Mouse (Mus musculus) gastrocnemius, postnatal 14 days (tissue): ENCODE results near the gene Srebf2. TPM values are rescaled to one million over a fixed set of nuclear protein-coding genes. Genes with fewer than 3 reads are reported as not detected.
A peak's percentile ranks its signal among the peaks of the same experiment; 100 is the strongest.
"Not testable (repeated sequence)": the region's sequence is repeated elsewhere in the genome, so short reads cannot be mapped to it uniquely, and the experiment has no call there.

Experiments
- DNase-seq: peaks from one replicate; pipeline ENCODE4 v3.0.0; 2021; ENCODE audit warnings: mixed read lengths
- intact Hi-C: fragments of 180-260 bp; cut with DNase I; formaldehyde crosslinking; loops from one replicate; pipeline ENCODE4 v1.15.1; 2025; ENCODE audit warnings: low total_unique reads
- long read RNA-seq, 2 experiments: library from polyadenylated mRNA; stranded (forward); transcript quantifications; one replicate each; pipeline ENCODE4 v2.0.0; 2021
- total RNA-seq, 2 experiments: library from RNA; stranded (reverse); gene quantifications; 2 replicates each; pipeline ENCODE4 v1.2.3; 2021

Gene Srebf2
- 10 to 100 TPM; 13.7 to 22.9 TPM for total RNA-seq
- long read RNA-seq, experiment 1, full-length matches to known transcripts = 7 of 11 reads
- long read RNA-seq, experiment 1, partial matches to known transcripts = 4 of 11 reads
- long read RNA-seq, experiment 1, other reads (novel, unspliced or antisense) = 0 of 11 reads
- long read RNA-seq, experiment 2, full-length matches to known transcripts = 4 of 8 reads
- long read RNA-seq, experiment 2, partial matches to known transcripts = 2 of 8 reads
- long read RNA-seq, experiment 2, other reads (novel, unspliced or antisense) = 2 of 8 reads

GRCm38 (mm10) chr15:82146770-82147610, at the start of gene Srebf2:
Gene Srebf2 (plus strand): TSS chr15:82147181.
- peak; percentile 99 for DNase-seq
- intact Hi-C loops = no loop called here

- peak; percentile 66 for DNase-seq
- intact Hi-C loops = loop anchor here (5.0 kb wide), 1 partner anchor 40 kb away; the partner anchor contains the start of gene Mei1
These were observed 39.9 kb upstream of the Srebf2 start for GRCm38 (mm10) chr15:82106953-82107555.

GRCm38 (mm10) chr15:82120544-82120943, 26.4 kb upstream of the Srebf2 start:
- intact Hi-C loops = no loop called here
- DNase-seq = no peak

DNA sequence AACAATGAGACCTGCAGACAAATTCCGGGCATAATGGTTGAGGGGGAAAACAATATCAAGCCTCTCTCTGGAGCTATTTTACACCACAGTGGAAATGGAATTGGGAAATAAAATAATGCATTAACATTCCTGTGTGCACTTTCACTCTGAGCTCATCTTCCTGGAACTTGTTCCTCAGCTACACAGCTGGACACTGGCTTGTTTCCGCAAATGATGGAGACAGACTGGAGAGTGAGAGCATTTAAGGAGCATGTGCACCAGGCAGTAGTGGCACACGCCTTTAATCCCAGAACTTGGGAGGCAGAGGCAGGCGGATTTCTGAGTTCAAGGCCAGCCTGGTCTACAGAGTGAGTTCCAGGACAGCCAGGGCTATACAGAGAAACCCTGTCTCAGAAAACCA, 20.3 kb upstream of the Srebf2 start:
- DNase-seq, intact Hi-C loops: not testable (repeated sequence)

- intact Hi-C loops = no loop called here
- peak; percentile 97 for DNase-seq
These were observed 19.3 kb upstream of the Srebf2 start, which contains the start of gene Ccdc134 for GRCm38 (mm10) chr15:82127426-82128374. Gene Ccdc134 (plus strand): TSS chr15:82127922.

GRCm38 (mm10) chr15:82128398-82128797, 18.6 kb upstream of the Srebf2 start:
- DNase-seq = peak; percentile 47
- intact Hi-C loops = no loop called here

DNA sequence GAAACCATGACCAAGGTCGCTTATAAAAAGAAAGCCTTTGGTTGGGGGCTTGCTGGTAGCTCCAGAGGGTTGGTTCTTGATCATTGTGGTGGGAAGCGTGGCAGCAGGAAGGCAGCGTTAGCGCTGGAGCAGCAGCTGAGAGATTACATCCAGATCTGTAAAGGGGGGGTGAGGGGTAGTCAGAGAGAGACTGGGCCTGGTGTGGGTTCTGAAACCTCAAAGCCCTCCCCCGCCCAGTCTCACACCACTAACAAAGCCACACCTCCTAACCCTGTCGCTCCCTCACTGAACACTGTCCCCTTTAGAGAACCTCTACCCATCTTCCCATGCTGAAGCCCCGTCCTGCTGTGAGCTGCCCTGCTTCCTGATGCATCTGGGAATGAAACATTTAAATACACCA, 16.4 kb upstream of the Srebf2 start:
- intact Hi-C loops = no loop called here
- no peak for DNase-seq

GRCm38 (mm10) chr15:82135372-82135771, 11.6 kb upstream of the Srebf2 start:
- intact Hi-C loops = no loop called here
- peak; percentile 71 for DNase-seq

GRCm38 (mm10) chr15:82138565-82138964, 8.4 kb upstream of the Srebf2 start:
- intact Hi-C loops = no loop called here
- DNase-seq = peak; percentile 63

GRCm38 (mm10) chr15:82139196-82139595, 7.8 kb upstream of the Srebf2 start:
- DNase-seq = no peak
- intact Hi-C loops = no loop called here

- intact Hi-C loops = loop anchor here (5.0 kb wide), 1 partner anchor 97 kb away; no protein-coding TSS in a partner anchor
- DNase-seq = no peak
These were observed 6.6 kb upstream of the Srebf2 start for GRCm38 (mm10) chr15:82140355-82140754.

- intact Hi-C loops = loop anchor here (5.0 kb wide), 1 partner anchor 93 kb away; no protein-coding TSS in a partner anchor
These were observed 2.8 kb upstream of the Srebf2 start for GRCm38 (mm10) chr15:82144157-82144556.

GRCm38 (mm10) chr15:82145408-82145807, 1.6 kb upstream of the Srebf2 start:
- intact Hi-C loops = no loop called here
- no peak for DNase-seq

More at GRCm38 (mm10) chr15:82144157-82144556, 2.8 kb upstream of the Srebf2 start:
- DNase-seq = no peak

GRCm38 (mm10) chr15:82145851-82146769, 871 bp upstream of the Srebf2 start:
- no peak for DNase-seq
- intact Hi-C loops = no loop called here

DNA sequence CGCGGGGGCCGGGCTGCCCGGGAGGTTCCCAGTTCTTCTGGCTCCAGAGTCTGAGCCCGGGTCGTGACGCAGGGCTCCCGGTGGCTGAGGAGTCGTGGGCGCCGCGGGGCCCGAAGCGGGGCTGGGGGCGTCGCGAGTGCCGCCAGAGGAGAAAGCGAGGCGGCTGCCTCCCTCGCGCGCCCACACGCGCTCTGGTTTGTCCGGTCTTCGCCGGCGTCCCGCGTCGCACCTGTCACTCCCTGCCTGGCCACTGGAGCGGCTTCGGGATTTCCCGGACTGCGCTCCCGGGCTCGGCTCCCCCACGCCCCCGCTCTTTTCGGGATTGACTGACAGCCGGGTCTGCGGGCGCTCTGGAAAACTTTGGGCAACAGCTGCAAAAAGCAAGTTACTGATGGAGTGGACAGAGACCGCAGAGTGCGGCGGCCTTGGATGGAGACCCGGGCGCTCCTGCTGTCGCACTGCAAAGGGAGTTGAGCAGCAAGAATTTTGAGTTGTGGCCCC, 680 bp downstream of the Srebf2 start:
- intact Hi-C loops = no loop called here
- DNase-seq = peak; percentile 75

- intact Hi-C loops = no loop called here
- no peak for DNase-seq
These were observed 1.5 kb downstream of the Srebf2 start for GRCm38 (mm10) chr15:82148510-82148911.

GRCm38 (mm10) chr15:82150042-82150441, 3.1 kb downstream of the Srebf2 start:
- DNase-seq = no peak
- intact Hi-C loops = no loop called here

GRCm38 (mm10) chr15:82151176-82151575, 4.2 kb downstream of the Srebf2 start:
- DNase-seq = no peak
- intact Hi-C loops = no loop called here
